Mouse (Mus musculus) gastrocnemius, postnatal 25 days (tissue): ENCODE measurements around the gene Apoa2. TPM values are rescaled to one million over a fixed set of nuclear protein-coding genes. Genes with fewer than 3 reads are reported as not detected.

Experiments
- DNase-seq: peaks from one replicate; pipeline ENCODE4 v3.0.0; 2022
- long read RNA-seq, 2 experiments: library from polyadenylated mRNA; stranded (forward); transcript quantifications; one replicate each; pipeline ENCODE4 v2.0.0; 2021
- total RNA-seq, 2 experiments: library from RNA; stranded (reverse); gene quantifications; 1 replicate in 1 of 2; 2 replicates in 1 of 2; pipeline ENCODE4 v1.2.3; 2021

The Apoa2 gene
- total RNA-seq = not detected
- long read RNA-seq, experiment 1, partial matches to known transcripts = 0 of 1 reads
- long read RNA-seq, experiment 1, other reads (novel, unspliced or antisense) = 1 of 1 reads
- long read RNA-seq, experiment 2 = 0 reads

- DNase-seq = no peak
Measured at GRCm38 (mm10) chr1:171224857-171225256, at the start of gene Apoa2. Gene Apoa2 (plus strand): TSS chr1:171225054.

GRCm38 (mm10) chr1:171179487-171180171, 45.2 kb upstream of the Apoa2 start:
- no peak for DNase-seq

GRCm38 (mm10) chr1:171183025-171183424, 41.8 kb upstream of the Apoa2 start:
- DNase-seq = no peak

GRCm38 (mm10) chr1:171183620-171184019, 41.2 kb upstream of the Apoa2 start:
- DNase-seq = peak; percentile 19

GRCm38 (mm10) chr1:171184314-171184713, 40.5 kb upstream of the Apoa2 start:
- no peak for DNase-seq

- DNase-seq = no peak
Measured at GRCm38 (mm10) chr1:171185655-171186054, 39.2 kb upstream of the Apoa2 start.

- DNase-seq = no peak
Measured at GRCm38 (mm10) chr1:171187851-171188700, 36.8 kb upstream of the Apoa2 start.

- DNase-seq = no peak
Measured at GRCm38 (mm10) chr1:171189046-171189445, 35.8 kb upstream of the Apoa2 start.

- DNase-seq = no peak
Measured at GRCm38 (mm10) chr1:171189476-171190114, 35.3 kb upstream of the Apoa2 start.

GRCm38 (mm10) chr1:171190832-171191231, 34.0 kb upstream of the Apoa2 start:
- DNase-seq = no peak

GRCm38 (mm10) chr1:171192283-171192682, 32.6 kb upstream of the Apoa2 start:
- no peak for DNase-seq

- no peak for DNase-seq
Measured at GRCm38 (mm10) chr1:171193093-171193840, 31.6 kb upstream of the Apoa2 start.

GRCm38 (mm10) chr1:171193911-171194830, 30.7 kb upstream of the Apoa2 start:
- DNase-seq = no peak

GRCm38 (mm10) chr1:171195046-171195822, 29.6 kb upstream of the Apoa2 start:
- DNase-seq = no peak

GRCm38 (mm10) chr1:171195887-171196397, 28.9 kb upstream of the Apoa2 start, which contains the start of gene Pcp4l1:
Gene Pcp4l1 (minus strand): TSS chr1:171196268.
- DNase-seq = peak; percentile 64

GRCm38 (mm10) chr1:171199532-171199931, 25.3 kb upstream of the Apoa2 start:
- DNase-seq = no peak

- no peak for DNase-seq
Measured at GRCm38 (mm10) chr1:171200769-171201168, 24.1 kb upstream of the Apoa2 start.

GRCm38 (mm10) chr1:171203471-171204248, 21.2 kb upstream of the Apoa2 start:
- no peak for DNase-seq

GRCm38 (mm10) chr1:171204249-171204644, 20.6 kb upstream of the Apoa2 start:
- DNase-seq = no peak
